Mouse (Mus musculus) neural tube, embryonic 13.5 days (tissue): ENCODE results near the gene Mon1a. TPM values are rescaled to one million over a fixed set of nuclear protein-coding genes. Genes with fewer than 3 reads are reported as not detected.

Experiments used
- ATAC-seq: fragments of 200-750 bp; cut with Nextera tagmentation; 2 replicates; pipeline ENCODE4 v1.8.0; 2017; ENCODE audit warnings: low read depth, mild to moderate bottlenecking, moderate TSS enrichment, moderate library complexity
- H3K27ac ChIP-seq: fragments of 300-500 bp; sonication (generic); replicated peaks from 2 replicates; pipeline ENCODE4 v1.5.1; 2015; ENCODE audit warnings: moderate library complexity, mild to moderate bottlenecking, inconsistent platforms
- H3K27me3 ChIP-seq: fragments of 300-500 bp; sonication (generic); 2 replicates; pipeline ENCODE4 v1.6.1; 2015; ENCODE audit warnings: mild to moderate bottlenecking, inconsistent platforms
- H3K36me3 ChIP-seq: fragments of 300-500 bp; sonication (generic); 2 replicates; pipeline ENCODE4 v1.6.1; 2015; ENCODE audit warnings: mild to moderate bottlenecking, inconsistent platforms
- H3K4me1 ChIP-seq: fragments of 300-500 bp; sonication (generic); replicated peaks from 2 replicates; pipeline ENCODE4 v1.6.1; 2015; ENCODE audit warnings: inconsistent platforms
- H3K4me2 ChIP-seq: fragments of 300-500 bp; sonication (generic); 2 replicates; pipeline ENCODE4 v1.6.1; 2015; ENCODE audit warnings: inconsistent platforms, mild to moderate bottlenecking, moderate library complexity
- H3K4me3 ChIP-seq: fragments of 300-500 bp; sonication (generic); 2 replicates; pipeline ENCODE4 v1.5.1; 2015; ENCODE audit warnings: mild to moderate bottlenecking, inconsistent platforms
- H3K9ac ChIP-seq: fragments of 300-500 bp; sonication (generic); 2 replicates; pipeline ENCODE4 v1.6.1; 2015; ENCODE audit warnings: moderate library complexity, mild to moderate bottlenecking, inconsistent platforms
- H3K9me3 ChIP-seq: fragments of 300-500 bp; sonication (generic); 2 replicates; pipeline ENCODE4 v1.6.1; 2016; ENCODE audit warnings: inconsistent platforms
- WGBS: fragments of 180-500 bp; shearing (Covaris S2); methylation state at CpG from one replicate; pipeline ENCODE4 v1.1.7; 2015; 5-methylcytosine and 5-hydroxymethylcytosine counted together
- polyA plus RNA-seq: library from polyadenylated mRNA; unstranded; fragments of >200 nt; fragmentation: Nextera tagmentation; extraction: Ambion mirVana; gene quantifications from 2 replicates; pipeline ENCODE4 v1.2.1, GENCODE M21; 2015

The Mon1a gene
- 25.6 and 26.6 TPM in 2 replicates for polyA plus RNA-seq

DNA sequence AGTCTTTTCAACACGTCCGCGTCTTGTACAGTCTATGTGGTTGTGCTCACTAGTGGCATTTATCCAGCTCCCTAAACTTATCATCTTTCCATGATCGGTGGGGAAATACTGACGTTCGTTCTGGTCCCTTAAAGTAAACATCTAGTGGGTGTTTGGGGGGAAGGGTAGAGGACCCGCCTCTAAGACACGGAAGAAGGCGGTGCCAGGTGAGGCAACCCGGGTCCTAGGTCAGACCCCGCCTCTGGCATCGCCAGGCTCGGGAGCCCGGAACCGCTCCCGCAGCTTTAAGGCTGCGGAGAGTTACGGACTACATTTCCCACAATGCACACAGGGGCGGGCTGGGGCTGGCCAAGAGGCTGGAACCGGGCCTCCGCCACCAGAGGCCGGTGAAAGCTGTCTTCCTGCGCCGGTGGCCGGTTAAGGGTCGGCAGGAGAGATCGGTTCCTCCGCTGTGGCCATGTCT, at the start of gene Mon1a:
Mon1a (plus strand) TSS at position 348 of the 463 bp plus-strand sequence.
- Histone ChIP-seq H3K27me3 (peaks cover 22% of the 10 kb centered on the region), H3K27ac (peak within 1 kb of the TSS; percentile 77), H3K4me3 (peak within 1 kb of the TSS; percentile 73), H3K4me1 (peaks cover 19% of the 10 kb centered on the region), H3K9ac (peak within 1 kb of the TSS; percentile 82), H3K36me3 (no peaks in the 10 kb centered on the region), H3K4me2 (peak within 1 kb of the TSS; percentile 81), H3K9me3 (no peaks in the 10 kb centered on the region)
- ATAC-seq, result peak; percentile 97
- WGBS, result under 1% methylated on average over 28 of the region's 28 CpGs

DNA sequence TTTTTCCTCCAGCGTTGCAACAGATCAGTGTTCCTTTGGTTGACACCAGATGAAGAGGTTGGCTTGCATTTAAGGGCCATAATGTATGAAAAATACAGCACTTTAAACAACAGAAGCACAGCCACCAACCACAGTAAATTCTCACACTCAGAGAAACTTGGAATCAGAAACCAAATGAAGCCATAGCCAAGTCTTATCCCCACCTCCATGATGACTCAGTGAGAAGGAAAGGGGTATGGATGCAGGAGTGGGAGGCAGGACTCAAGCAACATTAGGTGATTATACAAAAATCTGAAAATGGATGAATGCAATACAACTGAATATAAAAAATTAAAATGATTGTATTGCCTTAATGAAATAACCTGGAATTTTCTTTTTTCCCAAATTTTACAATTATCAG, 49.1 kb upstream of the Mon1a start:
- WGBS, result 98% methylated on average over 1 of the region's 1 CpGs

DNA sequence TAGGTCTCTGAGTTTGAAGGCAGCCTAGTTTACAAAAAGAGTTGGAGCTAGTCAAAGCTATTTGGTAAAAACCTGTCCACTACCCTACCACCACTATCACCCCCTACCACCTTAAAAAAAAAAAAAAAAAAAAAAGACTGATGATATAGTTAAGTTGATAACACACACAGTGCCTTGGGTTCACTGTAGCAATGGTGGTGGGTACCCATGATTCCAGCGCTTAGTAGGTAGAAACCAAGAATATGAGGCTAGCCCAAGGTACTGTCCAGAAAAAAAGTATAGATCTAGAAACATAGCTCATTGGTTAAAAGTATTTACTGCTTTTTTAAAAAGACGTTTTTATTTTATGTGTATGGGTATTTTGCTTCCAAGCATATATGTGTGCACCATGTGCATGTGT, 45.2 kb upstream of the Mon1a start:
- Histone ChIP-seq H3K4me3 (no peak overlapping the region), H3K36me3 (peaks cover 47% of the 10 kb centered on the region), H3K27ac (no peak overlapping the region), H3K9me3 (no peaks in the 10 kb centered on the region), H3K9ac (no peak overlapping the region), H3K27me3 (no peaks in the 10 kb centered on the region), H3K4me2 (no peak overlapping the region), H3K4me1 (no peaks in the 10 kb centered on the region)
- WGBS, result 95% methylated on average over 2 of the region's 2 CpGs
- no peak for ATAC-seq

More for the DNA sequence above, 49.1 kb upstream of the Mon1a start:
- Histone ChIP-seq H3K9ac (no peak overlapping the region), H3K36me3 (peaks cover 33% of the 10 kb centered on the region), H3K27me3 (no peaks in the 10 kb centered on the region), H3K4me2 (no peak overlapping the region), H3K9me3 (no peaks in the 10 kb centered on the region), H3K27ac (no peak overlapping the region), H3K4me3 (no peak overlapping the region), H3K4me1 (no peaks in the 10 kb centered on the region)
- ATAC-seq, result no peak

DNA sequence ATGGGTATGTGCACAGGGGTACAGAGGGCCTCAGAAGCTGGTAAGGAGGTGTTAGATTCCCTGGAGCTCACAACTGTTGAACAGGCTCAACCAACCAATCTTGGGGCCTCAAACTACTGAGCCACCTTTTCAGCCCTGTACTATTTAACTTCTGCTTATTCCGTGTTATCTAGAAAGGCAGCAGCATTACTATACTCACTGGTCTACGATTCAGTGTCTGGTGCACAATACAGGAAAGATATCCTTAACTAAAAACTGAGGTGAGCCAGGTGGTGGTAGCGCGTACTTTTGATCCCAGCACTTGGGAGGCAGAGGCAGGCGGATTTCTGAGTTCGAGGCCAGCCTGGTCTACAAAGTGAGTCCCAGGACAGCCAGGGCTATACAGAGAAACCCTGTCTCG, 39.0 kb upstream of the Mon1a start:
- Histone ChIP-seq H3K4me2 (no peak overlapping the region), H3K27ac (no peak overlapping the region), H3K9me3 (no peaks in the 10 kb centered on the region), H3K4me3 (no peak overlapping the region), H3K9ac (no peak overlapping the region), H3K27me3 (no peaks in the 10 kb centered on the region), H3K36me3 (peaks cover 55% of the 10 kb centered on the region), H3K4me1 (no peaks in the 10 kb centered on the region)
- no peak for ATAC-seq
- 94% methylated on average over 7 of the region's 7 CpGs for WGBS

DNA sequence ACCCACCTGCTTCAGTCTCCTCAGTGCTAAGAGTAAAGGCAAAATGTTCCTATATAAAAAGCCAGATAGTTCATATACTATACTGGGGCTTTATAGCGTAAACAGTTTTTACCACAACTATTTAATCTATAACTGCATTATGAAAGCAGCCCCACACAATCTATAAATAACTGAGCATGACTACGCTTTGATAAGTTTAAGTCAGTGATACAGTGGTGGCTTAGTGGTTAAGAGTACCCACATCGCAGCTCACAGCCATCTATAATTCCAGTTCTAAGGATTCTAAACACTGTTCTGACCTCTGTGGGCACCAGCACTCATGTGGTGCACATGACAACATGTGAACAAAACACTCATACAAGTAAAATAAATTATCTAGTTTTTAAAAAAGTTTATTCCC, 29.6 kb upstream of the Mon1a start:
- Histone ChIP-seq H3K27ac (no peak overlapping the region), H3K27me3 (no peaks in the 10 kb centered on the region), H3K36me3 (peaks cover 28% of the 10 kb centered on the region), H3K9ac (no peak overlapping the region), H3K4me1 (no peaks in the 10 kb centered on the region), H3K4me2 (no peak overlapping the region), H3K9me3 (no peaks in the 10 kb centered on the region), H3K4me3 (no peak overlapping the region)
- 93% methylated on average over 3 of the region's 3 CpGs for WGBS
- no peak for ATAC-seq

DNA sequence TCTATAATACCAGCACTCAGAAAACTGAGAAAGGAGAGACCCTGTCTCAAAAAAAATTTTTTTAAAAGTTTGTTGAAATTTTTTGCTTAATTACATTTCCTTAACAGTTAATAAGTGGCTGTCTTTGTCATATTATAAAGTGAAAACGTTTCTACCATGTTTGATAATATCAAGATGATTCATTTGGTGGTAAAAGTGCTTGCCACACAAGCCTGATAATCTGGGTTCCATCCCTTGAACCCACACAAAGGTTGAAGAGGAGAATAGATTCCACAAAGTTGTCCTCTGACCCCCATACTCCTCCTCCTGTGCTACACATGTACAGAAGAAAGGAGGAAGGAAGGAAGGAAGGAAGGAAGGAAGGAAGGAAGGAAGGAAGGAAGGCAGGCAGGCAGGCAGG, 23.5 kb upstream of the Mon1a start:
- Histone ChIP-seq H3K4me2 (no peak overlapping the region), H3K27me3 (no peaks in the 10 kb centered on the region), H3K4me1 (peaks cover 3% of the 10 kb centered on the region), H3K36me3 (peaks cover 24% of the 10 kb centered on the region), H3K9ac (no peak overlapping the region), H3K27ac (no peak overlapping the region), H3K9me3 (no peaks in the 10 kb centered on the region), H3K4me3 (no peak overlapping the region)
- no peak for ATAC-seq
- 80% methylated on average over 1 of the region's 1 CpGs for WGBS

DNA sequence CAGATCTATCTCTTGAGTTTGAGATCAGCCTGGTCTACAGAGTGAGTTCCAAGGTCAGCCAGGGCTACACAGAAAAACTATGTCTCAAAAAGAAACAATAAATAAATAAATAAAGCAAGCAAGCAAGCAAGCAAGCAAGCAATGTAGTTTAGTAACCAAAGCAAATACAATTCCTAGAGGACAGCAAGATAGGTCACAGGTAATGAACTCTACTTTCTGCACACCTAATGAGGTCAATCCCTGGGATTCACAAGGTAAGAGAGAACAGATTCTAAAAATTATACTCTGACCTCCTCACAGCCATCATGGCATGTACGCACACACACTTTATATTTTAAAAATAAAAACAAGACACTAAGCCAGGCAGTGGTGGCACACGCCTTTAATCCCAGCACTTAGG, 21.9 kb upstream of the Mon1a start:
- 96% methylated on average over 2 of the region's 2 CpGs for WGBS
- H3K4me3 ChIP-seq, result no peak overlapping the region
- no peak for ATAC-seq
- peaks cover 8% of the 10 kb centered on the region for H3K4me1 ChIP-seq
- H3K9me3 ChIP-seq, result no peaks in the 10 kb centered on the region
- no peak overlapping the region for H3K9ac ChIP-seq
- no peaks in the 10 kb centered on the region for H3K27me3 ChIP-seq
- peaks cover 21% of the 10 kb centered on the region; the same call in 1 of the 2 replicates for H3K36me3 ChIP-seq
- H3K4me2 ChIP-seq, result no peak overlapping the region
- H3K27ac ChIP-seq, result no peak overlapping the region

DNA sequence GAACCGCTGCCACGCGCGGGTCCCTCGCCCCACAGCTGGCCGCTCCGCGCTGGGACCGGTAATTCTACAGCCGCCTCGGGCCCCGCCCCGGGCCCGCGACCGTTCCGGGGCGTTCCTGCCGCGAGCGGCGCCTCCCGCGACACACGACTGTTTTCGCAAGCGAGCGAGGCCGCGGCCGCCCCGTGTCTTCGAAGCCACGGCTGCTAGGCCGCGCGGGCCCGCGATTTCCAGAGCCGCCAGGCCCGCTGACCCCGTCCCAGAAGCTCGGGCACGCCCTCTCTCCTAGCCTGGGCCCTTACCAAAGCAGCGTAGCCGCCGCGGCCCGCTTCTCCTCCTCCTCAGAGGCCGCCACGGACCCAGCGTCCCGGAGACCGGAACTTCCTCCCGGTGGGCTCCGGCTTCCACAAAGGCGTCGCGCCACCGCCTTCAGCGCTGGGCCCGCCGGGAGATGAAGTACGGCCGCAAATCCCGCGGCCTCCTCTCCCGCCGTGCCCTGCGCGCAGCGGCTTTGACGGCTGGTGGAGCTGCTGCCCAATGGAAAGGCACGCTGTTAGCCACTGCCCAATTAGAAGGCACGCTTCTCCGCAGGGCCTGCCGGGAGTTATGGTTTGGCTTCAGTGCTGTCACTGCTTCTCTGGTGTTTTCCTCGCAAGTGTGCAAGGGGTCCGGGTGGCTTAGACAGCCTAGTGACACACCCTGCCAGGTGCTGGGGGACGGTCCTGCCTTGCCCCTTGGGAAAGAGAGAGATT, 15.4 kb upstream of the Mon1a start:
- Histone ChIP-seq H3K4me2 (peak overlapping the region; percentile 79), H3K4me1 (peaks cover 23% of the 10 kb centered on the region), H3K9me3 (no peaks in the 10 kb centered on the region), H3K9ac (peak overlapping the region; percentile 97), H3K36me3 (0 out of 2 replicates have a peak, but pooled peaks cover 8% of the 10 kb centered on the region), H3K27ac (peak overlapping the region; percentile 96), H3K4me3 (peak overlapping the region; percentile 80), H3K27me3 (no peaks in the 10 kb centered on the region)
- under 1% methylated on average over 79 of the region's 80 CpGs for WGBS
- ATAC-seq, result peak; percentile 99

DNA sequence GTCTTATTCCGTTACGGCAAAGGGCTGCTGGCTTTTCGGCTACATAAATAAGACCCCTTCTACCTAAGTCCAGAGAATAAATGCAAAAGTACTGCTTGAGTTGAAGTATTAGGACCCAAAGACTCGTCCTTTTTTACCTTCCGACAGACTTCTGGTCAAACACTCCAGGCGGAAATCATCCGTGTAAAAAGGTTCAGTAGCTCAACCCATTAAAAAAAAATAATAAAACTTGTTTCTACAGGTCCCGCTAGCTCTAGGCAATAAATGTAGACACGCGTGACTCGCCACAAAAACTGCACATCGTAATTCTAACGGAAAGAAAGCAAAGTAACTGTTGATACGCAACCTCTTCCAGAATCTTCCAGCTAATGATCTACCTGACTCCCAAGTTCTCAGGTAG, 14.8 kb upstream of the Mon1a start, which contains the start of gene Rbm6:
Rbm6 (minus strand) TSS at position 101 of the 400 bp plus-strand sequence.
- Histone ChIP-seq H3K4me2 (peak within 1 kb of the TSS; percentile 79), H3K27me3 (no peaks in the 10 kb centered on the region), H3K4me3 (peak within 1 kb of the TSS; percentile 80), H3K27ac (peak within 1 kb of the TSS; percentile 96), H3K36me3 (0 out of 2 replicates have a peak, but pooled peaks cover 8% of the 10 kb centered on the region), H3K4me1 (peaks cover 23% of the 10 kb centered on the region), H3K9ac (peak within 1 kb of the TSS; percentile 97), H3K9me3 (no peaks in the 10 kb centered on the region)
- 0 out of 2 replicates have a peak, but pooled peaks have one; percentile 0 for ATAC-seq
- 12% methylated on average over 14 of the region's 14 CpGs for WGBS

DNA sequence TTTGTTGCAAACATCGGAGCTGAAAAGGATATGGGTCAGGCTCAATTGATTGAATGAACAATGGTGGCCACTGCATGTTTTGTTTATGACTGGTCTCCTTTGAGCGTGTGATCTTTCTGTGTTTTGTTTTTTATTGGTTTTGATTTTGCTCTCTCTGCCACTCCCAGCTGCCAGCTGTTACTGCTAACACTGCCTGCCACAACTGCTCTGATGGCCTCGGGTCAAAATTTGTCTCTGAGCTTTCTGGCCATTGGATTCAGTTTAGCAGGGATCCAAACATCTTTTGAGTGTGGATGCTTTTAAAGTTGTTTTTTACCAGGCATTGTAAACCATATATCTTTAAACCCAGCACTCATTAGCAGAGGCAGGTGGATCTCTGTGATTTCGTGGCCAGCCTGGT, 7.5 kb upstream of the Mon1a start:
- Histone ChIP-seq H3K4me1 (no peaks in the 10 kb centered on the region), H3K9ac (no peak overlapping the region), H3K27ac (no peak overlapping the region), H3K9me3 (no peaks in the 10 kb centered on the region), H3K27me3 (peaks cover 10% of the 10 kb centered on the region), H3K4me2 (no peak overlapping the region), H3K4me3 (no peak overlapping the region), H3K36me3 (no peaks in the 10 kb centered on the region)
- 67% methylated on average over 4 of the region's 4 CpGs for WGBS
- ATAC-seq, result no peak

DNA sequence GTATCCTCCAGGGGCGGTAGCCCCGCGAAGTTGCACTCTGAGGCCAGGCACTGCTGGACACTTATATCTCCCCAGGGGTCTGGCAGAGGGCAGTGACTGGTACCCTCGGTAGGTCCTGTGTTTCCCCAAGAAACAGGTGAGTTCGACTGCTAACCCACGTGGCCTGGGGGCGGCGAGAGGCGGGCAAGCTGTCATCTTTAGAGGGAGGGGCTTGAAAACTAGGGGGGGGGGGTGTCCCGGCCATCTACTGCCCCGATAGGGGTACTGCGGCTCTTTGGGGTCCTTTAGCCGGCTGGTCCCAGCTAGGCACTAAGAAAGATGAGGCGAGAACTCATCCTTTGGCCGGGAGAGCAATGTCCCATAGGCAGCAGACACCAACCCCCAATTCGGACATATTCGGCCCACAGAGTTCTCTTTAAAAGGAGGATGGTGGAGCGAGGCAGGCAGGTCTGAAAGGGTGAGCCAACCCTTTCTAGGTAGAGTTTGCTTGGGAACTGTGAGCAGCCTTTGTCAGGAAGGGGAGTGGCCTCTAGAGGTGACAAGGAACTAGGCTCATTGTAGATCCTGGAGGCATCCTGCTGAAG, 408 bp downstream of the Mon1a start:
- Histone ChIP-seq H3K9ac (peak overlapping the region; percentile 82), H3K4me2 (peak overlapping the region; percentile 81), H3K27me3 (peaks cover 22% of the 10 kb centered on the region), H3K4me1 (peaks cover 19% of the 10 kb centered on the region), H3K36me3 (no peaks in the 10 kb centered on the region), H3K4me3 (peak overlapping the region; percentile 73), H3K27ac (peak overlapping the region; percentile 77), H3K9me3 (no peaks in the 10 kb centered on the region)
- under 1% methylated on average over 18 of the region's 18 CpGs for WGBS
- peak; percentile 76 for ATAC-seq

DNA sequence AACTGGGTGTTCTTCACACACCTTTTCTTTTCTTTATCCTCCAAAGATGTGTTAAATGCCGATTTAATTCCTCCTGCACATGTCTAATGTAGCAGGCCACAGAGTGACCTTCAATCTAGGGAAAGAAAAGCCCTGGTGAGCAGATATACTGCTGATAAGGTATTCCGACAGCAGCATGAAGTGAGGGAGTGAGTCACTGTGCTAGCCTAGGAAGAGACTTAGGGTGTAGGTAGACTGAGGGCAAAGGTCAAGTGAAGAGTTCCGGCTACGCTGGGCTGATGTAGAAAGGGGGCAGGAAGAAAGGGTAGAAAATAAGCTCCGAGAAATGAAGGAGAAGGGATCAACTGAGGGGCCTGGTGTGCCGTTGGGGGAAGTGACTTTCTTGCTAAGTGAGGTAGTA, 2.3 kb downstream of the Mon1a start:
- Histone ChIP-seq H3K9me3 (no peaks in the 10 kb centered on the region), H3K4me3 (no peak overlapping the region), H3K27me3 (peaks cover 12% of the 10 kb centered on the region), H3K36me3 (no peaks in the 10 kb centered on the region), H3K4me2 (no peak overlapping the region), H3K9ac (no peak overlapping the region), H3K4me1 (peaks cover 19% of the 10 kb centered on the region), H3K27ac (no peak overlapping the region)
- 91% methylated on average over 6 of the region's 6 CpGs for WGBS
- no peak for ATAC-seq
